Mouse (Mus musculus): Measurements from ENCODE around the gene Nat8. TPM values are rescaled to one million over a fixed set of nuclear protein-coding genes. Genes with fewer than 3 reads are reported as not detected.

The Nat8 gene
- polyA plus RNA-seq, 2 experiments = 0.10 TPM; not detected in 1

GRCm38 (mm10) chr6:85863840-85864239 lies 32.0 kb upstream of the Nat8 start:
- no peaks in the 10 kb centered on the region for H3K36me3 ChIP-seq (ENCODE audit: control insufficient read depth, insufficient read depth, low read length)
- DNase-seq (ENCODE audit: low spot score) (no peak), ATAC-seq (ENCODE audit: low FRiP score, low read depth) (no peak)
- no peak overlapping the region for H3K4me3 ChIP-seq (replicated peaks; ENCODE audit: low read length)
- WGBS = 82% methylated on average over 2 of the region's 2 CpGs
- no peak overlapping the region for H3K27ac ChIP-seq (replicated peaks; ENCODE audit: low read depth, low read length)
- no peaks in the 10 kb centered on the region for H3K27me3 ChIP-seq (ENCODE audit: control insufficient read depth, insufficient read depth, low read length)
- H3K4me2 ChIP-seq (replicated peaks; ENCODE audit: low read depth, low read length, severe bottlenecking) = no peak overlapping the region
- no peaks in the 10 kb centered on the region for H3K4me1 ChIP-seq (ENCODE audit: control insufficient read depth, insufficient read depth, low read length)
- H3K9me3 ChIP-seq (ENCODE audit: control insufficient read depth, low read length) = no peaks in the 10 kb centered on the region
- no peak for TF ChIP-seq POLR2A (IDR thresholded peaks at IDR 0.05; ENCODE audit: borderline replicate concordance, extremely low read depth, insufficient read depth, insufficient read length)
- no peak overlapping the region for H3K9ac ChIP-seq (ENCODE audit: low read depth, low read length, severe bottlenecking)

GRCm38 (mm10) chr6:85863136-85863535 lies 31.3 kb upstream of the Nat8 start:
- Histone ChIP-seq H3K27ac (replicated peaks; ENCODE audit: low read depth, low read length) (no peak overlapping the region), H3K36me3 (ENCODE audit: control insufficient read depth, insufficient read depth, low read length) (no peaks in the 10 kb centered on the region), H3K4me1 (ENCODE audit: control insufficient read depth, insufficient read depth, low read length) (no peaks in the 10 kb centered on the region), H3K27me3 (ENCODE audit: control insufficient read depth, insufficient read depth, low read length) (no peaks in the 10 kb centered on the region), H3K9me3 (ENCODE audit: control insufficient read depth, low read length) (no peaks in the 10 kb centered on the region), H3K4me3 (replicated peaks; ENCODE audit: low read length) (no peak overlapping the region), H3K9ac (ENCODE audit: low read depth, low read length, severe bottlenecking) (no peak overlapping the region), H3K4me2 (replicated peaks; ENCODE audit: low read depth, low read length, severe bottlenecking) (no peak overlapping the region)
- DNase-seq (ENCODE audit: low spot score) = no peak
- ATAC-seq (ENCODE audit: low FRiP score, low read depth) = no peak
- 89% methylated on average over 2 of the region's 2 CpGs for WGBS
- TF ChIP-seq POLR2A (IDR thresholded peaks at IDR 0.05; ENCODE audit: borderline replicate concordance, extremely low read depth, insufficient read depth, insufficient read length) = no peak

GRCm38 (mm10) chr6:85862565-85862964 lies 30.7 kb upstream of the Nat8 start:
- WGBS = 77% methylated on average over 3 of the region's 3 CpGs

GRCm38 (mm10) chr6:85861247-85861646 lies 29.4 kb upstream of the Nat8 start:
- no peak for TF ChIP-seq POLR2A (IDR thresholded peaks at IDR 0.05; ENCODE audit: borderline replicate concordance, extremely low read depth, insufficient read depth, insufficient read length)
- Histone ChIP-seq H3K4me3 (replicated peaks; ENCODE audit: low read length) (no peak overlapping the region), H3K4me1 (ENCODE audit: control insufficient read depth, insufficient read depth, low read length) (no peaks in the 10 kb centered on the region), H3K9me3 (ENCODE audit: control insufficient read depth, low read length) (no peaks in the 10 kb centered on the region), H3K4me2 (replicated peaks; ENCODE audit: low read depth, low read length, severe bottlenecking) (no peak overlapping the region), H3K9ac (ENCODE audit: low read depth, low read length, severe bottlenecking) (no peak overlapping the region), H3K36me3 (ENCODE audit: control insufficient read depth, insufficient read depth, low read length) (no peaks in the 10 kb centered on the region), H3K27ac (replicated peaks; ENCODE audit: low read depth, low read length) (no peak overlapping the region), H3K27me3 (ENCODE audit: control insufficient read depth, insufficient read depth, low read length) (no peaks in the 10 kb centered on the region)
- ATAC-seq (ENCODE audit: low FRiP score, low read depth) (no peak), DNase-seq (ENCODE audit: low spot score) (no peak)
- 83% methylated on average over 3 of the region's 3 CpGs for WGBS

More at GRCm38 (mm10) chr6:85862565-85862964, 30.7 kb upstream of the Nat8 start:
- H3K4me2 ChIP-seq (replicated peaks; ENCODE audit: low read depth, low read length, severe bottlenecking) = no peak overlapping the region
- H3K36me3 ChIP-seq (ENCODE audit: control insufficient read depth, insufficient read depth, low read length) = no peaks in the 10 kb centered on the region
- no peaks in the 10 kb centered on the region for H3K4me1 ChIP-seq (ENCODE audit: control insufficient read depth, insufficient read depth, low read length)
- DNase-seq (ENCODE audit: low spot score) (no peak), ATAC-seq (ENCODE audit: low FRiP score, low read depth) (no peak)
- H3K9me3 ChIP-seq (ENCODE audit: control insufficient read depth, low read length) = no peaks in the 10 kb centered on the region
- no peak overlapping the region for H3K9ac ChIP-seq (ENCODE audit: low read depth, low read length, severe bottlenecking)
- no peak for TF ChIP-seq POLR2A (IDR thresholded peaks at IDR 0.05; ENCODE audit: borderline replicate concordance, extremely low read depth, insufficient read depth, insufficient read length)
- H3K27ac ChIP-seq (replicated peaks; ENCODE audit: low read depth, low read length) = no peak overlapping the region
- H3K27me3 ChIP-seq (ENCODE audit: control insufficient read depth, insufficient read depth, low read length) = no peaks in the 10 kb centered on the region
- no peak overlapping the region for H3K4me3 ChIP-seq (replicated peaks; ENCODE audit: low read length)

- H3K4me3 ChIP-seq (replicated peaks; ENCODE audit: low read length) = no peak overlapping the region
- no peak for TF ChIP-seq POLR2A (IDR thresholded peaks at IDR 0.05; ENCODE audit: borderline replicate concordance, extremely low read depth, insufficient read depth, insufficient read length)
- no peak overlapping the region for H3K27ac ChIP-seq (replicated peaks; ENCODE audit: low read depth, low read length)
- H3K4me2 ChIP-seq (replicated peaks; ENCODE audit: low read depth, low read length, severe bottlenecking) = no peak overlapping the region
- H3K4me1 ChIP-seq (ENCODE audit: control insufficient read depth, insufficient read depth, low read length) = no peaks in the 10 kb centered on the region
- no peaks in the 10 kb centered on the region for H3K27me3 ChIP-seq (ENCODE audit: control insufficient read depth, insufficient read depth, low read length)
- DNase-seq (ENCODE audit: low spot score) (no peak), ATAC-seq (ENCODE audit: low FRiP score, low read depth) (no peak)
- WGBS = 85% methylated on average over 1 of the region's 1 CpGs
- no peaks in the 10 kb centered on the region for H3K9me3 ChIP-seq (ENCODE audit: control insufficient read depth, low read length)
- no peaks in the 10 kb centered on the region for H3K36me3 ChIP-seq (ENCODE audit: control insufficient read depth, insufficient read depth, low read length)
- no peak overlapping the region for H3K9ac ChIP-seq (ENCODE audit: low read depth, low read length, severe bottlenecking)
These were observed 24.4 kb upstream of the Nat8 start for GRCm38 (mm10) chr6:85856194-85856678.

- Histone ChIP-seq H3K9ac (ENCODE audit: low read depth, low read length, severe bottlenecking) (no peak overlapping the region), H3K36me3 (ENCODE audit: control insufficient read depth, insufficient read depth, low read length) (no peaks in the 10 kb centered on the region), H3K4me2 (replicated peaks; ENCODE audit: low read depth, low read length, severe bottlenecking) (no peak overlapping the region), H3K9me3 (ENCODE audit: control insufficient read depth, low read length) (no peaks in the 10 kb centered on the region), H3K4me3 (replicated peaks; ENCODE audit: low read length) (no peak overlapping the region), H3K4me1 (ENCODE audit: control insufficient read depth, insufficient read depth, low read length) (no peaks in the 10 kb centered on the region), H3K27ac (replicated peaks; ENCODE audit: low read depth, low read length) (no peak overlapping the region), H3K27me3 (ENCODE audit: control insufficient read depth, insufficient read depth, low read length) (no peaks in the 10 kb centered on the region)
- WGBS = 84% methylated on average over 3 of the region's 3 CpGs
- no peak for ATAC-seq (ENCODE audit: low FRiP score, low read depth)
- DNase-seq (ENCODE audit: low spot score) = no peak
- TF ChIP-seq POLR2A (IDR thresholded peaks at IDR 0.05; ENCODE audit: borderline replicate concordance, extremely low read depth, insufficient read depth, insufficient read length) = no peak
These were observed 21.6 kb upstream of the Nat8 start for GRCm38 (mm10) chr6:85853481-85853880.
